Mouse (Mus musculus) layer of hippocampus, postnatal 10 days (tissue): Measurements from ENCODE around the gene Adrb1. TPM values are rescaled to one million over a fixed set of nuclear protein-coding genes. Genes with fewer than 3 reads are reported as not detected.

ENCODE experiments used
- total RNA-seq, 2 experiments: library from RNA; stranded (reverse); gene quantifications; 2 replicates each; pipeline ENCODE4 v1.2.3; 2021

Adrb1 gene
- total RNA-seq, 2 experiments from 2014 or later = 12.1 to 12.8 TPM

Other genes starting within 250 kb of the Adrb1 start
- gene Dclre1a, start 174.0 kb upstream of the Adrb1 start, total RNA-seq = 1 to 10 TPM; 7.7 to 8.0 TPM
- gene Nhlrc2, start 173.9 kb upstream of the Adrb1 start, total RNA-seq = 10 to 100 TPM; 10.8 to 11.7 TPM
- gene Ccdc186, start 100.0 kb downstream of the Adrb1 start, total RNA-seq = 10 to 100 TPM; 35.4 to 44.7 TPM
- gene Tdrd1, start 104.0 kb downstream of the Adrb1 start, total RNA-seq = under 1 TPM; 0.46 to 0.91 TPM
- under 1 TPM; 0.27 to 0.31 TPM for gene Vwa2, start 152.1 kb downstream of the Adrb1 start, total RNA-seq